Mouse (Mus musculus): ENCODE data around the gene Tet3. TPM values are rescaled to one million over a fixed set of nuclear protein-coding genes. Genes with fewer than 3 reads are reported as not detected.
A peak's percentile ranks its signal among the peaks of the same experiment; 100 is the strongest.

The Tet3 gene
- polyA plus RNA-seq, 1 experiment, result 2.0 TPM

- Histone ChIP-seq H3K27ac (ENCODE audit: control insufficient read depth, insufficient read depth, low read depth, low read length) (no peak overlapping the region), H3K36me3 (ENCODE audit: control insufficient read depth, insufficient read depth, low read length) (no peaks in the 10 kb centered on the region), H3K27me3 (ENCODE audit: control insufficient read depth, insufficient read depth, low read length) (no peaks in the 10 kb centered on the region), H3K4me1 (ENCODE audit: control insufficient read depth, insufficient read depth, low read length) (peaks cover 12% of the 10 kb centered on the region), H3K4me3 (ENCODE audit: control insufficient read depth, low read depth, low read length) (peak overlapping the region; percentile 28)
- TF ChIP-seq POLR2A (IDR thresholded peaks at IDR 0.05; ENCODE audit: control insufficient read depth, low read depth, low read length) (no peak), CTCF (IDR thresholded peaks at IDR 0.05; ENCODE audit: control insufficient read depth, insufficient read depth, insufficient replicate concordance, low read depth, low read length) (no peak)
These were observed 3.4 kb downstream of the Tet3 start for GRCm38 (mm10) chr6:83455328-83456130.

- no peak overlapping the region for H3K27ac ChIP-seq (ENCODE audit: control insufficient read depth, insufficient read depth, low read depth, low read length)
- H3K27me3 ChIP-seq (ENCODE audit: control insufficient read depth, insufficient read depth, low read length), result no peaks in the 10 kb centered on the region
- no peak overlapping the region for H3K4me3 ChIP-seq (ENCODE audit: control insufficient read depth, low read depth, low read length)
- H3K36me3 ChIP-seq (ENCODE audit: control insufficient read depth, insufficient read depth, low read length), result no peaks in the 10 kb centered on the region
- no peak for TF ChIP-seq CTCF (IDR thresholded peaks at IDR 0.05; ENCODE audit: control insufficient read depth, insufficient read depth, insufficient replicate concordance, low read depth, low read length)
- no peak for TF ChIP-seq POLR2A (IDR thresholded peaks at IDR 0.05; ENCODE audit: control insufficient read depth, low read depth, low read length)
- peaks cover 12% of the 10 kb centered on the region for H3K4me1 ChIP-seq (ENCODE audit: control insufficient read depth, insufficient read depth, low read length)
These were observed 5.2 kb downstream of the Tet3 start for GRCm38 (mm10) chr6:83453706-83454105.

- H3K36me3 ChIP-seq (ENCODE audit: control insufficient read depth, insufficient read depth, low read length), result no peaks in the 10 kb centered on the region
- H3K27me3 ChIP-seq (ENCODE audit: control insufficient read depth, insufficient read depth, low read length), result no peaks in the 10 kb centered on the region
- peaks cover 5% of the 10 kb centered on the region; the same call in 1 of the 2 replicates for H3K4me1 ChIP-seq (ENCODE audit: control insufficient read depth, insufficient read depth, low read length)
- TF ChIP-seq CTCF (IDR thresholded peaks at IDR 0.05; ENCODE audit: control insufficient read depth, insufficient read depth, insufficient replicate concordance, low read depth, low read length) (no peak), POLR2A (IDR thresholded peaks at IDR 0.05; ENCODE audit: control insufficient read depth, low read depth, low read length) (no peak)
- H3K27ac ChIP-seq (ENCODE audit: control insufficient read depth, insufficient read depth, low read depth, low read length), result no peak overlapping the region
- H3K4me3 ChIP-seq (ENCODE audit: control insufficient read depth, low read depth, low read length), result no peak overlapping the region
These were observed 8.2 kb downstream of the Tet3 start for GRCm38 (mm10) chr6:83450451-83451303.

- no peak overlapping the region for H3K27ac ChIP-seq (ENCODE audit: control insufficient read depth, insufficient read depth, low read depth, low read length)
- no peaks in the 10 kb centered on the region for H3K36me3 ChIP-seq (ENCODE audit: control insufficient read depth, insufficient read depth, low read length)
- no peak overlapping the region for H3K4me3 ChIP-seq (ENCODE audit: control insufficient read depth, low read depth, low read length)
- no peaks in the 10 kb centered on the region for H3K27me3 ChIP-seq (ENCODE audit: control insufficient read depth, insufficient read depth, low read length)
- TF ChIP-seq CTCF (IDR thresholded peaks at IDR 0.05; ENCODE audit: control insufficient read depth, insufficient read depth, insufficient replicate concordance, low read depth, low read length), result no peak
- H3K4me1 ChIP-seq (ENCODE audit: control insufficient read depth, insufficient read depth, low read length), result no peaks in the 10 kb centered on the region
These were observed 9.4 kb downstream of the Tet3 start for GRCm38 (mm10) chr6:83449440-83449839.

- Histone ChIP-seq H3K4me1 (ENCODE audit: control insufficient read depth, insufficient read depth, low read length) (no peaks in the 10 kb centered on the region), H3K36me3 (ENCODE audit: control insufficient read depth, insufficient read depth, low read length) (no peaks in the 10 kb centered on the region), H3K4me3 (ENCODE audit: control insufficient read depth, low read depth, low read length) (no peak overlapping the region), H3K27ac (ENCODE audit: control insufficient read depth, insufficient read depth, low read depth, low read length) (no peak overlapping the region), H3K27me3 (ENCODE audit: control insufficient read depth, insufficient read depth, low read length) (no peaks in the 10 kb centered on the region)
- TF ChIP-seq POLR2A (IDR thresholded peaks at IDR 0.05; ENCODE audit: control insufficient read depth, low read depth, low read length) (no peak), CTCF (IDR thresholded peaks at IDR 0.05; ENCODE audit: control insufficient read depth, insufficient read depth, insufficient replicate concordance, low read depth, low read length) (no peak)
These were observed 10.0 kb downstream of the Tet3 start for GRCm38 (mm10) chr6:83448911-83449310.

- Histone ChIP-seq H3K27ac (ENCODE audit: control insufficient read depth, insufficient read depth, low read depth, low read length) (no peak overlapping the region), H3K27me3 (ENCODE audit: control insufficient read depth, insufficient read depth, low read length) (no peaks in the 10 kb centered on the region), H3K4me3 (ENCODE audit: control insufficient read depth, low read depth, low read length) (no peak overlapping the region), H3K4me1 (ENCODE audit: control insufficient read depth, insufficient read depth, low read length) (peaks cover 4% of the 10 kb centered on the region), H3K36me3 (ENCODE audit: control insufficient read depth, insufficient read depth, low read length) (no peaks in the 10 kb centered on the region)
- TF ChIP-seq CTCF (IDR thresholded peaks at IDR 0.05; ENCODE audit: control insufficient read depth, insufficient read depth, insufficient replicate concordance, low read depth, low read length), result no peak
- TF ChIP-seq POLR2A (IDR thresholded peaks at IDR 0.05; ENCODE audit: control insufficient read depth, low read depth, low read length), result no peak
These were observed 11.9 kb downstream of the Tet3 start for GRCm38 (mm10) chr6:83447031-83447430.

- Histone ChIP-seq H3K36me3 (ENCODE audit: control insufficient read depth, insufficient read depth, low read length) (no peaks in the 10 kb centered on the region), H3K4me1 (ENCODE audit: control insufficient read depth, insufficient read depth, low read length) (peaks cover 12% of the 10 kb centered on the region), H3K27ac (ENCODE audit: control insufficient read depth, insufficient read depth, low read depth, low read length) (no peak overlapping the region), H3K27me3 (ENCODE audit: control insufficient read depth, insufficient read depth, low read length) (no peaks in the 10 kb centered on the region), H3K4me3 (ENCODE audit: control insufficient read depth, low read depth, low read length) (no peak overlapping the region)
- TF ChIP-seq CTCF (IDR thresholded peaks at IDR 0.05; ENCODE audit: control insufficient read depth, insufficient read depth, insufficient replicate concordance, low read depth, low read length) (no peak), POLR2A (IDR thresholded peaks at IDR 0.05; ENCODE audit: control insufficient read depth, low read depth, low read length) (no peak)
These were observed 13.1 kb downstream of the Tet3 start for GRCm38 (mm10) chr6:83445796-83446195.
